Mouse (Mus musculus) heart, embryonic 11.5 days (tissue): ENCODE data around the gene Tmem163. TPM values are rescaled to one million over a fixed set of nuclear protein-coding genes. Genes with fewer than 3 reads are reported as not detected.
A peak's percentile ranks its signal among the peaks of the same experiment; 100 is the strongest.

Experiments
- ATAC-seq: fragments of 200-750 bp; cut with Nextera tagmentation; replicated peaks from 2 replicates; pipeline ENCODE4 v1.8.0; 2017; ENCODE audit warnings: moderate library complexity; ENCODE audit not compliant: insufficient number of reproducible peaks, low FRiP score, low TSS enrichment
- H3K27ac ChIP-seq: fragments of 300-500 bp; sonication (generic); 2 replicates; pipeline ENCODE4 v1.5.1; 2014; ENCODE audit warnings: mild to moderate bottlenecking, low read depth, low read length
- H3K27me3 ChIP-seq: fragments of 300-500 bp; sonication (generic); 2 replicates; pipeline ENCODE4 v1.6.1; 2014; ENCODE audit warnings: mild to moderate bottlenecking, low read length, mixed read lengths; ENCODE audit not compliant: control insufficient read depth, insufficient read depth
- H3K36me3 ChIP-seq: fragments of 300-500 bp; sonication (generic); 2 replicates; pipeline ENCODE4 v1.6.1; 2014; ENCODE audit warnings: mild to moderate bottlenecking, low read length, moderate library complexity, mixed read lengths; ENCODE audit not compliant: control insufficient read depth, insufficient read depth
- H3K4me1 ChIP-seq: fragments of 300-500 bp; sonication (generic); 2 replicates; pipeline ENCODE4 v1.6.1; 2014; ENCODE audit warnings: low read length; ENCODE audit not compliant: control insufficient read depth, insufficient read depth
- H3K4me2 ChIP-seq: fragments of 300-500 bp; sonication (generic); 2 replicates; pipeline ENCODE4 v1.6.1; 2014; ENCODE audit warnings: mild to moderate bottlenecking, moderate library complexity
- H3K4me3 ChIP-seq: fragments of 300-500 bp; sonication (generic); 2 replicates; pipeline ENCODE4 v1.5.1; 2014; ENCODE audit warnings: low read depth, low read length
- H3K9ac ChIP-seq: fragments of 300-500 bp; sonication (generic); 2 replicates; pipeline ENCODE4 v1.6.1; 2014; ENCODE audit warnings: mild to moderate bottlenecking, low read depth, low read length, moderate library complexity
- H3K9me3 ChIP-seq: fragments of 300-500 bp; sonication (generic); replicated peaks from 2 replicates; pipeline ENCODE4 v1.6.1; 2016; ENCODE audit warnings: low read length; ENCODE audit not compliant: control insufficient read depth
- WGBS: fragments of 180-500 bp; shearing (Covaris S2); extraction: QIAGEN DNeasy Blood & Tissue Kit; methylation state at CpG from one replicate; pipeline ENCODE4 v1.1.7; 2014; ENCODE audit not compliant: insufficient replicate concordance; 5-methylcytosine and 5-hydroxymethylcytosine counted together
- polyA plus RNA-seq: library from polyadenylated mRNA; unstranded; fragments of >200 nt; fragmentation: Nextera tagmentation; extraction: Ambion mirVana; gene quantifications from 2 replicates; pipeline ENCODE4 v1.2.1, GENCODE M21; 2014

Tmem163 gene
- polyA plus RNA-seq, 1 experiment from 2014 or later = 30.5 TPM

- no peaks in the 10 kb centered on the region for H3K27me3 ChIP-seq
- no peaks in the 10 kb centered on the region for H3K9me3 ChIP-seq
- H3K4me2 ChIP-seq = no peak overlapping the region
- H3K4me1 ChIP-seq = peaks cover 9% of the 10 kb centered on the region; the same call in 1 of the 2 replicates
- no peak for ATAC-seq
- H3K9ac ChIP-seq = no peak overlapping the region
- WGBS = 78% methylated on average over 8 of the region's 8 CpGs
- no peak overlapping the region for H3K27ac ChIP-seq
- no peaks in the 10 kb centered on the region for H3K36me3 ChIP-seq
- H3K4me3 ChIP-seq = no peak overlapping the region
Measured at GRCm38 (mm10) chr1:127667110-127667860, 12.1 kb downstream of the Tmem163 start.

GRCm38 (mm10) chr1:127666221-127666620, 13.1 kb downstream of the Tmem163 start:
- 39% methylated on average over 6 of the region's 6 CpGs for whole genome bisulfite sequencing
- no peak overlapping the region for H3K27ac ChIP-seq
- H3K9me3 ChIP-seq = no peaks in the 10 kb centered on the region
- H3K4me1 ChIP-seq = peaks cover 15% of the 10 kb centered on the region
- no peak for ATAC-seq
- no peak overlapping the region for H3K4me2 ChIP-seq
- no peak overlapping the region for H3K4me3 ChIP-seq
- no peaks in the 10 kb centered on the region for H3K27me3 ChIP-seq
- no peak overlapping the region for H3K9ac ChIP-seq
- no peaks in the 10 kb centered on the region for H3K36me3 ChIP-seq

- peaks cover 19% of the 10 kb centered on the region for H3K4me1 ChIP-seq
- no peak for ATAC-seq
- H3K36me3 ChIP-seq = no peaks in the 10 kb centered on the region
- WGBS = 62% methylated on average over 13 of the region's 13 CpGs
- no peaks in the 10 kb centered on the region for H3K27me3 ChIP-seq
- no peaks in the 10 kb centered on the region for H3K9me3 ChIP-seq
- no peak overlapping the region for H3K4me2 ChIP-seq
- no peak overlapping the region for H3K9ac ChIP-seq
- H3K4me3 ChIP-seq = no peak overlapping the region
- no peak overlapping the region for H3K27ac ChIP-seq
Measured at GRCm38 (mm10) chr1:127662385-127663068, 16.8 kb downstream of the Tmem163 start.

DNA sequence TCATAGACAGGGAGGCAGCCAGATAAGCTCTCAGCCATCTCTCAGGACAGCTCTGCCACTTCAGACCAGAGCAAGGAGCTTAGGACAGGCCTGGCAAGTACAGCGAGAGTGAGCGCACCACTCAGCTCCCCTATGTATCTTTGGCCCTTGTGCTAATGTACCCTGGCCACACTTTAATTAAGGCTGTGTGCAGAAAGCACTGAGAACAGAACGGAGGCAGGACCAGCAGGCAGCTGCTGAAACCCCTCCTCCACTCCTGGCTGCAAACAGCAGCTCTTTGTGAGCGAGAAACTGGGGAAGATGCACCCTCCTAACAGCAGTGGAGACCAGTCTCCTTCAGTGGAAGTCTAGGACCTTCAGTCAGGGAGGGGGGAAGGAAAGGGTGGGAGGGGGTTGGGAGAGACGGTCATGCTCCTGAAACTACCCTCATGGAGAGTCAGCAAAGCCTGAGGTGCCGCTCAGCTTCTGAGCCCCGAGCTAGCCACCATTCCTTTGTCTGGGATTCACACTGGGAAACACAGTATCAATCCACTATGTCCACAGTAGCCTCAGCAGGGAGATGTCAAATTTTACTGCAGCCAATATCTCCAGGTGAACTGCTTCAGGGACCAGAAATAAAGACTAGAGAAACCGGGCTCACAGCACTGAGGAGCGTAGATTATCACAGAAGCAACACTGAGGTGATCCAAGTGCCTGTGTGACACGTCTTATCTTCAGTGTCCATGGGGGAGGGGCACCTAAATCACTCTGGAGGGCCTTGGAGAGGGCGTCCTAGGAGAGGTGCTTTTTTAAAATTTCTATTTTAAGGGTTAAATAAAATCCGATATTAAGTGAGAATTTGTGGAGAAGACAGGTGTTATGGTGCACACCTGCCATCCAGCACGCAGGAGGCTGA, 18.0 kb downstream of the Tmem163 start:
- 0 out of 2 replicates have a peak overlapping the region, but pooled peaks have one; percentile 57 for H3K27ac ChIP-seq
- H3K9me3 ChIP-seq = no peaks in the 10 kb centered on the region
- peak overlapping the region; percentile 47 for H3K4me2 ChIP-seq
- WGBS = 17% methylated on average over 13 of the region's 13 CpGs
- H3K9ac ChIP-seq = 0 out of 2 replicates have a peak overlapping the region, but pooled peaks have one; percentile 46
- peaks cover 15% of the 10 kb centered on the region for H3K4me1 ChIP-seq
- H3K27me3 ChIP-seq = no peaks in the 10 kb centered on the region
- 0 out of 2 replicates have a peak overlapping the region, but pooled peaks have one; percentile 8 for H3K4me3 ChIP-seq
- 0 out of 2 replicates have a peak, but pooled peaks have one; percentile 24 for ATAC-seq
- H3K36me3 ChIP-seq = no peaks in the 10 kb centered on the region

GRCm38 (mm10) chr1:127651564-127651963, 27.8 kb downstream of the Tmem163 start:
- Histone ChIP-seq H3K4me2 (no peak overlapping the region), H3K4me1 (no peaks in the 10 kb centered on the region), H3K36me3 (no peaks in the 10 kb centered on the region), H3K27me3 (no peaks in the 10 kb centered on the region), H3K9me3 (no peaks in the 10 kb centered on the region), H3K4me3 (no peak overlapping the region), H3K9ac (no peak overlapping the region), H3K27ac (no peak overlapping the region)
- ATAC-seq = no peak
- WGBS = 74% methylated on average over 2 of the region's 2 CpGs

GRCm38 (mm10) chr1:127642976-127643769, 36.2 kb downstream of the Tmem163 start:
- ATAC-seq = no peak
- Histone ChIP-seq H3K4me1 (no peaks in the 10 kb centered on the region), H3K9ac (no peak overlapping the region), H3K9me3 (no peaks in the 10 kb centered on the region), H3K36me3 (no peaks in the 10 kb centered on the region), H3K27ac (no peak overlapping the region), H3K4me3 (no peak overlapping the region), H3K4me2 (no peak overlapping the region), H3K27me3 (no peaks in the 10 kb centered on the region)
- 68% methylated on average over 12 of the region's 12 CpGs for WGBS

GRCm38 (mm10) chr1:127637917-127638316, 41.4 kb downstream of the Tmem163 start:
- Histone ChIP-seq H3K4me2 (no peak overlapping the region), H3K9ac (no peak overlapping the region), H3K27me3 (no peaks in the 10 kb centered on the region), H3K4me1 (no peaks in the 10 kb centered on the region), H3K36me3 (no peaks in the 10 kb centered on the region), H3K27ac (no peak overlapping the region), H3K9me3 (no peaks in the 10 kb centered on the region), H3K4me3 (no peak overlapping the region)
- ATAC-seq = no peak
- WGBS = 16% methylated on average over 2 of the region's 2 CpGs

DNA sequence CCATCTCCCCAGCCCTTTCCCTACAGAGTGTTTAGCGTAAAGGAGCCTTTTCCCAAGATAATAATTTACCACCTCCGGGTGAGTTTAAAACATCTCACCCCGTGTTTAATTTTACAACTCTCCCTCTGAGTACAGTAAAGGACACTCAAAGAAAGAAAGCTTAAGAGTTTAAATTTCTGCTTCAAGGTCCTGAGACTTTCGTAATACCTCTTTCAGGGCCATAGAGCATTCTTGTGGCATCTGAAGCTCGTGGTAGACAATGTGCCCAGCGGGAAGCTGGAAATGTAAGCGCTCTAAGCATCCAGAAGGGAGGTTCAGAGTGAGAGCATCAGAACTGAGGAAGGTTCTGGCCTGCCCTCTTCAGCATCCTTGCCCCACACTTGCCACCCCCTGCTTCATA, 52.2 kb downstream of the Tmem163 start:
- 73% methylated on average over 7 of the region's 7 CpGs for WGBS
- Histone ChIP-seq H3K4me3 (no peak overlapping the region), H3K36me3 (no peaks in the 10 kb centered on the region), H3K27ac (no peak overlapping the region), H3K9me3 (no peaks in the 10 kb centered on the region), H3K4me1 (no peaks in the 10 kb centered on the region), H3K27me3 (no peaks in the 10 kb centered on the region), H3K9ac (no peak overlapping the region), H3K4me2 (no peak overlapping the region)
- ATAC-seq = no peak
